Mouse (Mus musculus) liver, embryonic 14.5 days (tissue): ENCODE data around the gene Cttnbp2nl.

ENCODE experiments used
- CTCF ChIP-seq: IDR thresholded peaks from 2 replicates; pipeline ENCODE4 v1.5.1; 2016; ENCODE audit warnings: antibody characterized with exemption, low read depth, control low read depth
- EP300 ChIP-seq: IDR thresholded peaks from 2 replicates; pipeline ENCODE4 v1.6.1; 2016; ENCODE audit warnings: antibody characterized with exemption, low read depth

DNA sequence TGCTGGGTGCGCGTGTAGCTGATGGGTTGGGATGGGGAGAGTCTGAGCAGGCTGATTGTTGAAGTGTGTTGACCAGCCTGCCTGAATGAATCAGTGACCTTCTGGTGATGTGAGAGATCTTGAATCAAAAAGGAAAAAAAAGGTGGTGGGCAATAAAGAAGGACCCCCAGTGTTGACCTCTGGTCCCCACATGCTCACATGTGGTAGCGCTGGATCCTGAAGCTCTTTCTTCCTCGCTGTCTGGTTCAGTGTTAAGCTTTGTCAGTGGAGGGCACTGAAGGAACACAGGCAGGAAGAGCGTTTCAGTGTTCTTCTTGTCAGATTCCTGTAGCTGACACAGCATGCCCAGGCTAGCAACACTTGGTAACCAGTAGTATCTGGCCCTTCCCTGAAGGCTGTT lies 22.9 kb upstream of the Cttnbp2nl start:
- no peak for TF ChIP-seq EP300
- TF ChIP-seq CTCF = no peak
